Mouse (Mus musculus): Measurements from ENCODE around the gene Cdc42se1.
"Not testable (repeated sequence)": the region's sequence is repeated elsewhere in the genome, so short reads cannot be mapped to it uniquely, and the experiment has no call there.

Cdc42se1 gene

DNA sequence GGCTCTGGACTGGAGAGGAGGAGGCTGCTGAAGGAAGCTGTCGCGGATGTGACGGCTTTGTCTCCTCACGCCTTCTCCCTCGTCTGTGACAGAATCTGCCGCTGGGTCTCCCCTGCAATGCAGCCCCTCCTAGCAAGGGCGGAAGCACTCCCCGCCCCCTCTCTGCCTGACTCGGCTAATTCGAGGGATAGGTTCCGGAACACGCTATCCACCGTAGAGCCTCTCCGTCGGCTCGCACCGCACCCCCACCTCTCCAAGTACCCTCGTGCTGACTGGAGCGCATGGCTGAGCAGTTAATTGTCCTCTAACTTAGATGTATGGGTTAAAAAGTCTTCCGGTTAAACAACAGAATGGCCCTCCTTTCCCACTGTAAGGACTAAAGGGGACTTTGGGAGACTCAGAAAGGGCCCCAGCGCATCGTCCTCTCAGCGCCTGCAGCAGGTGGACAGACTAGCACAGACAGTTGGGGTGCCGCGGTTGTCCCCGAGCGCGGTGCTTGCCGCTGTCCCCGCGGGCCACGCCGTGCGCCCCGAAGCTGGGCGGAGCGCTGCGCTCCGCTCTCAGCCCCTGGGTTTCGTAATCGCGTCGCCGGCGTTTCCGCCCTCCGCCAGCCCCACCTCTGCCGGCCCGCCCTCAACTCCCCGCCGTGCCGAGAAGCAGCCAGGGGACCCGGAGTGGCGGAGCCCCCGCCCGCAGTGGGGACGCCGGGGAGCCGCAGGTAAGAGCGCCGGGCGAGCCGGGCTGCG lies at the start of gene Cdc42se1:
TSS of gene Cdc42se1 (plus strand) at position 585 of the 746 bp plus-strand sequence.
- peak; percentile 87 to 89 for DNase-seq (ENCODE audit: low spot score in 2 of 2)

DNA sequence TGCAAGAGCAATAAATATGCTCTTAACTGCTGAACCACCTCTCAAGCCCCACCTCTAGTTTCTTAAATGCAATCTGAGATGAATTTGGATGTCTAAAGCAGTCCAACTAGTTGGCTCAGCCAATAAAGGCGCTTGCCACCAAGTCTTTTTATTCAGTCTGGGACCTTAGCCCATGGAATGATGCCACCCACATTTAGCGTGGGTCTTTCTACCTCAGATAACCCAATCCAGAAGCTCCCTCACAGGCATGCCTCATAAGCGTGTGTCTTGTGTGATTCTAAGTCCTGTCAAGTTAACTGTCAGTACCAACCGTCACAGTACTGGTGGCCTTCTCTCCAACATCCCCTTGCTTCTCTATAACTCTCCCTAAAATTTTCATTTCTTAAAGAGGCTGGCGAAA lies 49.6 kb upstream of the Cdc42se1 start:
- DNase-seq (ENCODE audit: low spot score in 2 of 2) = no peak

DNA sequence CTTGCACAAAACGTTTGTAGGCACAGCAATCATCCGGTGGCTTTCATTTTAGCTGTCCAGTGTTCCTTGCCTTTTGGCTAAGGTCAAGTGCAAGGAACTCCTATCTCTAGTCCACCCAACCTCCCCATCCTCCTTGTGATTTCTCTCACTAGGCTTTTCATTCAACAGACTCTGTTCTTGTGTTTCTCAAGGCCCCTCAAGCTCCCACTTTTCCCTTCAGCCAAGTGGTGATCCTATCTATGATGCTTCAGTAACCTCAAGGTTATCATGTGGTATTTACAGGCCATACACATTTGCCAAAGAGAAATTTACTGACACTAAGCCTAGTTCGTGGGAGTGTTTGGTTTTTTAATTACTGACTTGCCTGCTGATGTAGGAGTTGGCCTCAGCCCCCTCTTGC lies 48.6 kb upstream of the Cdc42se1 start:
- no peak for DNase-seq (ENCODE audit: low spot score in 2 of 2)

DNA sequence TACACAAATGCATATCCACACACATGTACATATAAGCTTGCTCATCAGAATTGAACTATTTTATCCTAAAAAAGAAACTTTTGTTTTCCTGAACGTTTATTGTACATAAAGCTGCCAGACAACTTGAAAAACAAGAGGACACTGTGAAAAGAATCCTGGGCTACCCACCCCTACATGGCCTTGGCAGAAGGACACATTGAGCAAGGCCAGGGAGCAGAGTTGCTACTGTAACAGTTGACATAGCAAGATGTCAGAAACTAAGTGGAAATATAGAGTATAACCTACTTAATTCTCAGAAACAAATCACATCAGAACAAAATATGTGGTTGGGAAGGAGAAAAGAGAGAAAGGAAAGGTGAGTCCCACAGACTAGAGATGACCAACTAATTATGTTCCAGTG lies 46.7 kb upstream of the Cdc42se1 start:
- DNase-seq (ENCODE audit: low spot score in 2 of 2) = no peak

DNA sequence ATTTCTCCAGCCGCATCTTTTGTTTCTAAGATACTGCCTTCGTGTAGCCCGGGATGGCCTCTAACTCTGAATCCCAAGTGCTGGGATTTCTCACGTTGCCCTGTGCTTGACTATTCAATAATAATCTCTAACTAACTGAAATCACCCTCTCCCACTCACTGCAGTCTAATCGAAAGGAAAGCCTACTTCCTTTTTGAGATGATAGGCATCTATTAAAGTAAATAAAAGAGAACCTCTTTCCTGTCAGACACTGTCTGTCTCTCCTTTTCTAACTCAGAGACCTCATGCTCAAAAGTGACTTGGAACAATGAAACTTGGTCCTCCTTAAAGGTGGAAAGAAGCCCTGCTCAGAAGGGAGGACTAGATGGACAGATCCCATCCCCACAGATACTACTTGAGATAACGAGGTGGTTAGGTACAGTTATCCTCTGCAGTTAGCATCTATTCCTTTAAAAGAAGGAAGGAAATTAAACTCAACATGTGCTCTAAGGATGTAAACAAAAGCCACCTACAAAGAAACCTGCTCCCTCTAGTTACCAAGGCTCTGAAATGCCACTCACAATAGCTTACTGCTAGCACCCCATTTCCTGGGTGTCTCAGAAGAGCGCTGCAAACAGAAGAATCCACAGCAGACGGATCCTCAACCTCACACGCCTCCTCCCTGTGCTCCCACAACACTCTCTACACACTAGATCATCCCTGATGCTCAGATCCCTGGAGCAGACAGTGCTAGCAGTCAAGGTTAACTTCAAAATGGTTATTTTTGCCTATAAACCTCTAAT lies 43.5 kb upstream of the Cdc42se1 start:
- DNase-seq (ENCODE audit: low spot score in 2 of 2) = no peak

DNA sequence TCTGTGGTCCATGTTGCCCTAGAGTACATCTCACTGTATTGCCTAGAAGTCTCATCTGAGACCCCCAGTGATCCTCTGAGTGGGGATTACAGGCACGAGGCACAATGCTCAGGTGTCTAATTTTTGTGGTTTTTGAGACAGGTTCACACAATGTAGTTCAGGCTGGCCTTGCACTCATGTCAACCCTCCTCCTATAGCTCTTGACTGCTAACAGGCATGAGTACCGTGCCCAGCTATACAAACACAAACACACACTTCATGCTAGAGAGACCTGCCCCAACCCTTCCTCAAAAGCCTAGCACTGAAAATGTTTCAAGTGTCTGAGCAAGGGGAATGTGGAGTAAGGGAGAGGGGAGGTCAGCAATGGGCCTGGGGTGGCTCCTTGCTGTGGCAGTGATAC lies 42.4 kb upstream of the Cdc42se1 start:
- no peak for DNase-seq (ENCODE audit: low spot score in 2 of 2)

DNA sequence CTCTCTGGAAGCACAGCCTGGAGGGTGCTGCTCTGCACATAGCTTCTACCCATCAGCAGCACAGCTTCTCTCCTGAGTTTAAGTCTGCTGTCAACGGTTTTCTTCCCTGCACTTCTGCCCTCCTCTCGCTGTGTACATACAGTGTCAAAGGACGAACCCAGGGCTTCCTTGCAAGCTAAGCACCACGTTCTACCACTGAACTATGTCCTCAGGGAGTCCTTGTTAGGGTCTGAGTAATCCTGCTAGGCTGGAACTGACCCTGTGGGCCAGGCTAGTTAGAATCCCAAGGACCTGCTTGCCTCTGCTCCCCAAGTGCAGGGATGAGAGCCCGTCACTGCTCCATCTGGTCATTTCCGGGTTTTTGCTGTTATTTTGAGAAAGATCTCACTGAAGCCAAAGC lies 41.6 kb upstream of the Cdc42se1 start:
- DNase-seq (ENCODE audit: low spot score in 2 of 2) = no peak

DNA sequence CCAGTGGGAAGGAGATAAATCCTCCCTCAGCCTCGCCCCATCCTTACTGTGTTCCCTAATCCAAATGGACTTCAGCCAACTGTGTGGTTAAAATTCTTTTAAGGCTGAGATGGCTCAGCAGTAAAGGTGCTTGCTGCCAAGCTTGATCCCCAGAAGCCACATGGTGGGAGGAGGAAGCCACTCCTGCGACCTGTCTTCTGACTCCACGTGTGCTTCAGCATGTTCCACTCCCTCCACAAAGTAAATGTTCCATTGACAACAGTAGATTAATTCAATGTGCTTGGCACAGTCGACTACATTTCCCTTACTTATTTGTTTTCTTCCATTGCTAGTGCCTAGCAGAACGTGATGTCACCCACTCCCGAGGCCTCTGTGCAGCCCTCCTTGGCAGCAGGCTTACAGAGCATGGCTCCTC lies 33.8 kb upstream of the Cdc42se1 start:
- DNase-seq (ENCODE audit: low spot score in 2 of 2) = no peak

DNA sequence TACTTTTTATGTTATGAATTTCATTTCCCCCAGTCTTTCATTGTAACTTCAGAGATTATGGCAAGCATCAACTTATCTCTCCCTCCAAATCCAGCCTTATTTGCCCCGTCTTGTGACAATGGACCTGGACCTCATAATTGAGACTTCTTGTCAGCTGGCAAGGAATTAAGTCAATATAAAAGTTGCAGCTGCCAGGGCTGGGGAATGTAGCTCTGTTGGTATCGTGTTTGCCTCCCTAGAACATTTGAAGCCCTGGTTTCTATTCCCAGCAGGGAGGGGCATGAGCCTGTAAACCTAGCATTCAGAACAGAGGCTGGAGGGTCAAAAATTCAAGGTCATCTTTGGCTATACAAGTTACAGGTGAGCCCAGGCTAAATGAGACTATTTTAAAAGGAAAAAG lies 32.8 kb upstream of the Cdc42se1 start:
- DNase-seq (ENCODE audit: low spot score in 2 of 2) = no peak

DNA sequence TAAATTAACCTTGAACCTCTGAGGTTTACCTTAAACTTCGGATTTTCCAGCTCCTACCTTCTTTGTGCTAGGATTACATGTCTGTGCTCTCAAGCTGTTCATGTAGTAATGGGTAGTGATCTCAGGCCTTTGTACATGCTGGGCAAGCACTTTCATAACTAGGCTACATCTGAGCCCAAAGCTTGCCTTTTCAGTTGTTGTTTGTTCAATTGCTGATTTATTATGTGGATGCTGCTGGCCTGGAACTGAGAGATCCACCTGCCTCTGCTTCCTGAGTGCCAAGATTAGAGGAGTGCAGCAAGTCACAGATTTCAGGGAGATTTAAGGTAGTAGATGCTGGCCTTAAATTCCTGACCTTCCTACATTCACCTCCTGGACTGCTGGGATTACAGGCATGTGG lies 29.4 kb upstream of the Cdc42se1 start:
- DNase-seq (ENCODE audit: low spot score in 2 of 2) = no peak

DNA sequence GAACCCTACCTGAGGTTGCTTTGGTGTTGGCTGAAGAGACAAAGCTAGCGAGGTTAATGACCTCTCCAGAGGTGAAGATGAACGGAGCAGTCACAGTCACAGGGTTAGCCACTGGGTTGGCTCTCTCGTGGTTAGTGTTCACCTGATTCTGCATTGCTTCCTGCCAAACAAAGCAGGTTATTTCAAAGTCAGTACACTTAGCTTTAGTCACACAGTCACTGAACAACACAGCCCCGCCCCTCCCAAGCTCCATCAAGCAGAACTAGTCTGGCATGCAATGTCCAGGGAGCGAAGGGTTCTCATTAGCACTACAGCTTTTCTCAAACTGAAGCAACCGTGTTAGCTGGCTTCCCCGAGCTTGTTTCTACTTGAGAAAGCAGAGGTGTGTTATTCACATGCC lies 28.4 kb upstream of the Cdc42se1 start:
- no peak for DNase-seq (ENCODE audit: low spot score in 2 of 2)

DNA sequence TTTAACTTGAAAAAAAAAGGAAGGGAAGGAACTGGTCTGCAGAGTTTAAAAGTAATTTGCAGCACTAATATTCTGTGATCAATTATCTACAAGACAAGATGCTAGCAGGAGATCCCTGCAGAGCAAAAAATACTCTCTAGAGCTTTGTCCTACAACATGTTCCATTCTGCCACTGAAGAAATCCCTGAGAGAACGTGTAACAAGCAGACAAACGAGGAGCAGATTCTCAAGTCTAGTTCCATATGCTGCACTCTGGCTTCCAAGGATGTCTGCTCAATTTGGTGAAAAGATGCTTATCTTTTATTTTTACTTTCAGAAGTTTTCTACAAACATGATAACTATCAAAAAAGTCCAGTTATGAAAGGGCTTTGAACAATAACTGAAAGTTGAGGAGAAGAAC lies 28.0 kb upstream of the Cdc42se1 start:
- no peak for DNase-seq (ENCODE audit: low spot score in 2 of 2)

DNA sequence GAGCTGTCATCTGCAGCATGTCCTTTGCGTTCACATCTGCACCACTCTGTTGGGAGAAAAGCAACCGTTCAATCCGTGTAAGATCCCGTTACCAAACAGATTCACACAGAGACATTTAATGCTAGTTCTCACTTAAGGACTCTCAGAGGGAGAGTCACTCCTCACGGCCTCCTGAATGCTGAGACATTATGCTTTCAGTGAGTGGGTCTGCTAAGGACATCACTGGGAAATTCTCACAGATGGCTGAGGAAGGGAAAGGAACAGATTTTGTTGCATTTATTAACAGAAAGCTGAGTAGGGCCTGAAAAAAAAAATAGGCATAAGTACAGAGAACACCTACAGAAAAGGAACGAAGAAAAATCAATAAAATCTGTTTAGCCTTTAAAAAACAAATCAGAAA lies 24.7 kb upstream of the Cdc42se1 start:
- DNase-seq (ENCODE audit: low spot score in 2 of 2) = no peak

DNA sequence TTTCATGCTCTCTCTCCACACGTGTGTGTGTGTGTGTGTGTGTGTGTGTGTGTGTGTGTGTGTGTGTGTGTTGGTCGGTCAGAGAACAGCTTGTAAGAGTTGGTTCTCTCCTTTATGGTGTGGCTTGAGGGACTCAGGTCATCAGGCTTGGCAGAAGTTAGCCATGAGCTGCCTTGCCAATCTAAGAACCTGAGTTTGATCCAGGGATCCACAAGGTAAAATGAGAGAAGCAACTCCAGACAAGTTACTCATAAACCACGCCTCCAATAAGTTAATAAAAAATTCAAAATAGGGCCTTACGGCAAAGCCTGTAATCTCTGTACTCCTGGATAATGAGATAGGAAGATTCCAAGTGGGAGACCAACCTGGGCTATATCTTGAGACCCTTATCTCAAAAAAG lies 20.2 kb upstream of the Cdc42se1 start:
- no peak for DNase-seq (ENCODE audit: low spot score in 2 of 2)

DNA sequence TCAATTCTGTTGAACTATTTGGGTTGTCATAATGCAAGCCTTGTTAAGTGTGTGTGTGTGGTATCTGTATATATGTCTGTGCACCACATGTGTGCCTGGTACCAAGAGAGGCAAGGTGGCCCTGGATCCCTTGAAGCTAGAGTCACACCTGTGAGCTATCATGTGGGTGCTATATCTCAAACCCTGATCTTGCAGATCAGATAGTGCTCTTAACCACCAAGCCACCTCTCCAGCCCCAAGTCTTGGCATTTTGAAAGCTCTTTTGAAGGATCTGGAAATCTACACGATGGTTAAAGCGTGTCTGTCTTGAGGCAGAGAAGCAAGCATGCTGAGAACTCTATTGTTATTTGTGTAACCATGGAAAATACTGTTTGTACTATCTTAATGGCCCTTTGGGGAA lies 17.9 kb upstream of the Cdc42se1 start:
- DNase-seq (ENCODE audit: low spot score in 2 of 2) = no peak

DNA sequence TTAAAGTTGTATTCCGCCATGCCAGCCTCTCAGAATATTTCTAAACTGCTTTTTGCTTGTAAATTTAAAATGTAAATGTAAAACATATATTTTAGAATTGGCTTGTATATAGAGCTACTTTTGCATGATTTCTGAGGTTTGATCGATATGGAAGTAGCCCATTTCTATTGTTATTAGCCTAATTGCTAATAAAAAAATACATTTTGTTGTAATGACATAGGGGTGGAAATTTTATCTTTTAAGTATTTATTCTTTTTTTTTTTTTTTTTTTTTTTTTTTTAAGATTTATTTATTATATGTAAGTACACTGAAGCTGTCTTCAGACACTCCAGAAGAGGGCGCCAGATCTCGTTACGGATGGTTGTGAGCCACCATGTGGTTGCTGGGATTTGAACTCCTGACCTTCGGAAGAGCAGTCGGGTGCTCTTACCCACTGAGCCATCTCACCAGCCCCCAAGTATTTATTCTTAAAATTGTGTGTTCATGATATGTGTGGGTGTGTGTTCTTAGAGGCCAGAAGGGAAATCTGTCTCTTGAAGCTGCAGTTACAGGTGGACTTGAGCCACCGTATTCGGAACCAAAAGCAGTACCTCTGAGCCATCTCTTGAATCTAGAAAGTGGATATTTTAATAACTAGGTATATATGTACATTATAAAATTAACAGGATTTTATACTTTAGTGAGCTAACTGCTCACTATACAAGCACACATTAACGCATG lies 15.5 kb upstream of the Cdc42se1 start:
- DNase-seq (ENCODE audit: low spot score in 2 of 2) = not testable (repeated sequence)

DNA sequence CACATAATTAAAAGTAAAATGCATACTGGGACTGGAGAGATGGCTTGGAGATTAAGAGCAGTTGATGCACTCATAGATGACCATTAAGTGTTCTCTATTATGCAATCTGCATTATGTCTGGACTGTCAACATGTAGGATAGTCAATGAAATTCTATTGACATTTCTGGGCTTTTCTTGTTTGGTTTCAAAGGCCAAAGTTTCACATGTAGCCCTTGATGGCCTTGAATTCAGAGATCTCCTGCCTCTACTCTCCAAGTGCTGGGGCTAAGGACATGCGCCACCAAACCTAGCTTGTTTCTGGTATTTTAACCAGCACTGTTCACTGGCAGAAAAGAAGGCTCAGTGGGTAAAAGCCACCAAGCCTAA lies 14.9 kb upstream of the Cdc42se1 start:
- no peak for DNase-seq (ENCODE audit: low spot score in 2 of 2)

DNA sequence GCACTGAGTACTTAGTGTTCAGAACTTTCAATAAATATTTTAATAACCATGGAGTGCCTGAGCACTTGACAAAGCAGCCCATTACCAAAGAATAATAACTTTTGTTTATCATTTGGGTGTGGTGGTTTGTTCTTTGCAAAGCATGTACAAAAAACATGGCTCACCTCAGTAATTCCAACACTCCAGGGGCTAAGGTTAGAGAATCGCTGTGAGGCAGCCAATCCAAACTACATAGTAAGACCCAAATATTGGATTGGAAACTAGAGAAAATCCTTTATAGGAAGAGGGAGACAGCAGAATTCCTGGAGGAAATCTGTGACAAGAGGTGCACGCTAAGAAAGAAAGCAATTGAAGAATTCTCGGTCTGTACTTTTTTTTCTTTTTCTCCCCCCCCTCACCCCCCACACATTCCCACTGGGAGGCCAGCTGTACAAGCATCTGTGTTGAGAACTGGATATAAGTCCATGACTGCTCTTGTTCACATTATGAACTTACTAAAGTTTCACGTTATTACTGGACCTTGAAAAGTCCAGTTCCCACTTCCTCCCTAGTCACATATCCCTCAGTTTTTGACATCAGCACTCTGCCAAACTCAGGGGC lies 11.8 kb upstream of the Cdc42se1 start:
- no peak for DNase-seq (ENCODE audit: low spot score in 2 of 2)

DNA sequence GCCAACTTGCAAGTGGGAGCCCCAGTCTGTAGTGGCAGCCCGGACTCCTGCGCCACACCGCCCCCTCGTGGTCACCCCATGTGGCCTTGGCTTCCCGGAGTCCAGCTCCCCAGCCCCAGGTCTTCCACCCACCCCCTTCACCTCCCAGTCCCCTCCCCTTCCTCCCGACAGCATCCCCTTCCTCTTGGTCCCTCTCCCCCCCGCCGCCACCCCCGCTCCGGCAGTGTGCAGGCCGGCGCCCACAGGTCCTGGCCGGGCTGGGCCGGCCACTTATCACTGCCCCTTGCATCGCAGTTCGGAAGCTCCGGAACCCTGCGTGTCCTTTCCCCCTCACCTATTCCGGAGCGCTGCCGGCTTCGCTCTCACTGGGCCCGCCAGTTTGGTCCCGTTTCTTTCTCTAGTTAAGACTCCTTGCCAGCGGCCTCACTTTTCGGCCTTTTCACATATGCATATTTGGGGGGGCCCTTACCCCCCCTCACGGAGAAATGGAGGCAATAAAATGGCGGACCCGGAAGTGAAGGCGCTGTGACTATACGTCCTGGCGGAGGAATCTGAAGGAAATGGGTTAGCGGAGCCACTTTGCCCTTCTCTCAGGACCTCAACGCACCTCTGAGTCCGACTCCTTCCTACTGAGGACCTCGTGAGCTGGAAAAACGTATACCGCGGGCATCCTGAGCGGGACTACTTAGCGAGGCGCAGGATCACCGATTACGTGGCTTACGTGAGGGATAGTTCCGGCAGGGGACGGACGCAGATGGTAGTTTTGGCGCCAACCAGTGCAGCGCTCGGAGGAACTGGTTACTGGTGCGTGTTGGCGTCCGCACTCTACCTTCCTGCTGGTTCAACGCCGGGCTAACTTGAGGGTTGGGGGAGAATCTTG lies 11.0 kb upstream of the Cdc42se1 start, which contains the start of gene Gabpb2:
TSS of gene Gabpb2 (minus strand) at position 662 of the 880 bp plus-strand sequence.
- DNase-seq (ENCODE audit: low spot score in 2 of 2) = peak; percentile 82 to 85

DNA sequence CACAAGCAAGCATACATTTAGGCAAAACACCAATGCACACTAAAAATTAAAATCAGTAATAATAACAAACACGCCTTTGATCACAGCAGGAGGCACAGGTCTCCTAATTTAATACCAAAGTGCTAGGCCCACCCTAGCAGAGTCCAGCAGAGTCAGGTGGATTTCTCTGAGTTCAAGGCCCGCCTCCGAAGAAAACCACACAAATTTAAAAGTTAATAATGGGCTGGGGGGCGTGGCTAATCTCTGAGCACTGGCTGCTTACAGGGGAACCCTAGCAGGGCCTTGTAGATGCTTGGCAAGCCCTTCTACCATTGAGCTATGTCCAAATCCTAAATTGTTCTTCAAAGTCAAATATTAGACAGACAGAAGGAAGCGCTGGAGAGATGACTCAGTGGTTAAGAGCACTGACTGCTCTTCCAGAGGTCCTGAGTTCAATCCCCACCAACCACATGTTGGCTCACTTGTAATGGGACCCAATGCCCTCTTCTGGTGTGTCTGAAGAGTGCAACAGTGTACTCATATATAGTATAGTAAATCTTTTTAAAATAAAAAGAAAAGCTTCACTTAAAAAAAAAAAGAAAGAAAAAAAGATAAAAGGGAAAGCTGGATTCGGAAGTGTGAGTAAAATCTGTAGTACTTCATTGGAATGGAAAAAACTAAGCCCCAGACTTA lies 9.9 kb upstream of the Cdc42se1 start:
- DNase-seq (ENCODE audit: low spot score in 2 of 2) = no peak

DNA sequence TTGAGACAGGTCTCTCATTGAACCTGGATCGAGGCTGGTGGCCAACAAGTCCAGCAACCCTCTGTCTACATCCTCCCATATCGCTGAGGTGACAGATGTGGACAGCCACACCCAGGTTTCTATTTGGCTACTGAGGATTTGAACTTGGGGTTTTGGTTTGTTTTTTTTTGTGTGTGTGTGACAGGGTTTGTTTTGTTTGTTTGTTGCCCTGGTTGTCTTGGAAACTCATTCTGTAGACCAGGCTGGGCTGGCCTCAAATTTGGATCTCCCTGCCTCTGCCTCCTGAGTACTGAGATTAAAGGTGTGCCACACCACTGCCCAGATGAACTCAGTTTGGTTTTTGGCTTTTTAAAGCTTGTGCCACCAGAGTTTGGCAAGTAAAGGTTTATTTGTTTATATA lies 5.5 kb upstream of the Cdc42se1 start:
- DNase-seq (ENCODE audit: low spot score in 2 of 2) = no peak
